7 mouse cellular contexts compared by ENCODE assay signal in genomic region chr13:5697329-5697728, GRCm38 (mm10).
DNase-seq lines count a peak whose midpoint lies in the region; ATAC-seq and TF ChIP-seq lines count a peak whose summit lies in the region.
"Not testable (repeated sequence)": the region's sequence is repeated elsewhere in the genome, so short reads cannot be mapped to it uniquely, and the experiment has no call there.

No protein-coding gene starts in this region.

- H3K79me2 ChIP-seq in heart, adult 2 months (replicated peaks; ENCODE audit: control insufficient read depth, insufficient read depth, low read length) = not testable (repeated sequence)

- H3K36me3 ChIP-seq in ES-Bruce4 (ENCODE audit: control insufficient read depth, insufficient read depth, low read length, poor library complexity, severe bottlenecking); ES-E14 (ENCODE audit: control insufficient read depth, insufficient read depth, low read length, poor library complexity, severe bottlenecking); heart, adult 2 months (ENCODE audit: control insufficient read depth, insufficient read depth, low read length); stomach, embryonic 16.5 days (ENCODE audit: control insufficient read depth, insufficient read depth, low read length): not testable (repeated sequence)

- peak overlapping the region; percentile 72; the same call in 1 of the 2 replicates for H3K9ac ChIP-seq in ES-Bruce4 (ENCODE audit: low read depth, poor library complexity, severe bottlenecking)
- not testable (repeated sequence) for H3K9ac ChIP-seq in ES-E14 (ENCODE audit: insufficient read depth, low read depth, low read length, poor library complexity, severe bottlenecking); heart, adult 2 months (ENCODE audit: low read depth, low read length); stomach, embryonic 16.5 days (ENCODE audit: low read length)

- not testable (repeated sequence) for H3K4me3 ChIP-seq in ES-Bruce4 (ENCODE audit: low read depth, low read length); gastrocnemius, adult 2 months; heart, adult 2 months; stomach, embryonic 16.5 days (replicated peaks; ENCODE audit: low read length)
- H3K4me3 ChIP-seq in ES-E14 (ENCODE audit: insufficient read depth in 1 of 2, low read depth in 1 of 2, low read length in 2 of 2, poor library complexity in 1 of 2, severe bottlenecking in 1 of 2) = 0 out of 4 replicates have a peak overlapping the region, but pooled peaks of 1 of the 2 experiments have one; percentile 3

- H3K4me2 ChIP-seq in stomach, embryonic 16.5 days (ENCODE audit: low read depth, low read length) = not testable (repeated sequence)

- ATAC-seq in stomach, embryonic 16.5 days (ENCODE audit: insufficient read depth, low FRiP score) = not testable (repeated sequence)

- WGBS in heart, adult 2 months = 45% methylated on average over 1 of the region's 1 CpGs
- WGBS in stomach, embryonic 16.5 days = 60% methylated on average over 1 of the region's 1 CpGs

- DNase-seq in ES-E14 (ENCODE audit: low read depth, low spot score) = peak; percentile 53
- DNase-seq in WW6 (ENCODE audit: low read depth, low spot score) = peak; percentile 26
- DNase-seq in gastrocnemius, adult 2 months = not testable (repeated sequence)
- DNase-seq in heart, adult 2 months = peak in 1 of 2 experiments; percentile 15
- DNase-seq in heart, postnatal 10 days = peak; percentile 5 to 11

- intact Hi-C loops in gastrocnemius, adult 2 months (cut with DNase I); heart, adult 2 months (cut with DNase I); heart, postnatal 10 days (cut with DNase I): not testable (repeated sequence)

- not testable (repeated sequence) for H3K27me3 ChIP-seq in ES-Bruce4 (ENCODE audit: control insufficient read depth, insufficient read depth, low read length, poor library complexity, severe bottlenecking); heart, adult 2 months (ENCODE audit: control insufficient read depth, insufficient read depth, low read length); stomach, embryonic 16.5 days (ENCODE audit: control insufficient read depth, insufficient read depth, low read length)

- TF ChIP-seq CTCF in ES-Bruce4 (IDR thresholded peaks at IDR 0.05; ENCODE audit: low read depth, low read length); gastrocnemius, adult 2 months (IDR thresholded peaks at IDR 0.05); heart, adult 2 months (IDR thresholded peaks at IDR 0.05): not testable (repeated sequence)

- H3K9me3 ChIP-seq in ES-Bruce4 (replicated peaks; ENCODE audit: control insufficient read depth, insufficient read depth, low read length, poor library complexity, severe bottlenecking) = peaks cover 11% of the 10 kb centered on the region
- not testable (repeated sequence) for H3K9me3 ChIP-seq in ES-E14 (ENCODE audit: control insufficient read depth, insufficient read depth, low read depth, low read length); stomach, embryonic 16.5 days (replicated peaks; ENCODE audit: control insufficient read depth, low read length)

- not testable (repeated sequence) for H3K4me1 ChIP-seq in ES-Bruce4 (ENCODE audit: control insufficient read depth, insufficient read depth, low read length); ES-E14 (ENCODE audit: control insufficient read depth in 2 of 2, insufficient read depth in 2 of 2, low read length in 2 of 2, poor library complexity in 1 of 2); heart, adult 2 months (ENCODE audit: control insufficient read depth, insufficient read depth, low read length); stomach, embryonic 16.5 days (ENCODE audit: control insufficient read depth, insufficient read depth, low read length)

- in situ Hi-C loops in ES-E14 (cut with MboI; ENCODE audit: low sequenced_read_pairs in 2 of 2, unreplicated experiment in 2 of 2) = loop anchor here in 1 of 2 experiments (10.0 kb wide), 1 partner anchor 167 kb away; the partner anchor contains the start of gene Klf6

- TF ChIP-seq POLR2A in ES-Bruce4 (IDR thresholded peaks at IDR 0.05; ENCODE audit: insufficient read depth, low read length); heart, adult 2 months (IDR thresholded peaks at IDR 0.05; ENCODE audit: insufficient read depth, low read depth, low read length): not testable (repeated sequence)

- peak; percentile 98 for TF ChIP-seq EP300 in ES-Bruce4 (IDR thresholded peaks at IDR 0.05; ENCODE audit: insufficient read depth, low read depth, low read length)
- TF ChIP-seq EP300 in heart, adult 2 months (IDR thresholded peaks at IDR 0.05; ENCODE audit: insufficient read depth, low read depth, low read length) = not testable (repeated sequence)

- H3K27ac ChIP-seq in ES-Bruce4 (ENCODE audit: insufficient read depth, low read length) (peak overlapping the region; percentile 95), ES-E14 (ENCODE audit: insufficient read depth, low read depth, low read length, poor library complexity, severe bottlenecking) (peak overlapping the region; percentile 92)
- H3K27ac ChIP-seq in gastrocnemius, adult 2 months = peak overlapping the region; percentile 68
- peak overlapping the region; percentile 57; the same call in 1 of the 2 replicates for H3K27ac ChIP-seq in heart, adult 2 months
- H3K27ac ChIP-seq in stomach, embryonic 16.5 days (ENCODE audit: low read length) = peak overlapping the region; percentile 70; the same call in 1 of the 2 replicates
